Mouse (Mus musculus) thymus, adult 2 months (tissue): Measurements from ENCODE around the gene Rxylt1.

Experiments used
- CTCF ChIP-seq: fragments of 200-500 bp; IDR thresholded peaks from 2 replicates; pipeline ENCODE4 v1.5.1; 2012; ENCODE audit warnings: mild to moderate bottlenecking, control low read depth, low read length, moderate library complexity, borderline replicate concordance; ENCODE audit not compliant: control insufficient read depth, poor library complexity, insufficient read depth; ENCODE audit errors: extremely low read depth
- POLR2A ChIP-seq: fragments of 200-500 bp; IDR thresholded peaks from 2 replicates; pipeline ENCODE4 v1.6.1; 2012; ENCODE audit warnings: mild to moderate bottlenecking, low read length, control low read depth, moderate library complexity; ENCODE audit not compliant: control insufficient read depth, poor library complexity, insufficient read depth; ENCODE audit errors: extremely low read depth

- TF ChIP-seq POLR2A (no peak), CTCF (no peak)
Observed at GRCm38 (mm10) chr10:122033271-122033670, 63.9 kb downstream of the Rxylt1 start.
